8 mouse cellular contexts compared by ENCODE assay signal in the genomic region with DNA sequence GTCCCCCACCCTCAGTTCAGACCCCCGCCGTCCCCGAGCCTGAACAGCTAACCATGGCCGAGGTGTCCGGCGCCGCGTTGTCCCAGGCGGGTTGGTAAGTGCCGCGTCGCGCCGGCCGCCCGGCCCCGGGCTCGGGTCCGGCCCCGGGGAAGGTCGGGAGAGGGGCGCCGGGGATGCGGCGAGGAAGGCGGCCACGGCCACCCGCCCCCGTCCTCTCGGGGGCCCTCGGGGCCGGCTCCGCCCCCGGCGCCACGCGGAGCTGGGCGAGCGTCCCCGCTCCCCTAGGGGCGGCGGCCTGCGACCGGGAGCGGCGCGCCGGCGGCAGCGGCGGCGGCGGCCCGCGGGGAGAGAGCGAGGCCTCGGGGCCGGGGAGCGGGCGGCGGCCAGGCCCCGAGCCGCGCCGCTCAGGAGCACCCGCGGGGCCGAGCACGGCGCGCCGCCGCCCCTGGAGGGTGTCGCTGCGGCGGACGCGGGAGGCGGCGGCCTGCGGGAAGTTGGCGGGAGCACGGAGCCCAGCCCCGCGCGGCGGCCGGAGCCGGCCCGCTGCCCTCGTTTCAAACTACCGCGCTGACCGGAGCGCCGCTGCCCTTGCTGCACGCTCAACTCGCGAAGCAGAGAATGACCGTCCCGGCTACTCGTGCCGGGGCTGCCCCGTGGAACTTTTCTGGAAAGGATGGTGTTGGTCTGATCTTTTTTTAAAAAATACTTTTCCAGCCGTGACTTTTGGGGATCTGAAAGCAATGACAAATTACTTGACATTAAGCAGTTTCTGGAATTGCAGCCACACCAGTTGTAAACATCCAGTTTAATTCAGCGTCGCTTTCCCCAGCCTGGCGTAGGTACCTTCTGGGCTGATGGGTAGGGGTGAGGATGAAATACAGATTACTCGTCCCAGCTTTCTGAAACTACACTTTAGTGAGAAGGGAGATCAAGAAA. TPM values are rescaled to one million over a fixed set of nuclear protein-coding genes. Genes with fewer than 3 reads are reported as not detected.
DNase-seq lines count a peak whose midpoint lies in the region; ATAC-seq and TF ChIP-seq lines count a peak whose summit lies in the region.

No protein-coding gene starts in this region.

- H3K4me3 ChIP-seq in liver, adult 2 months (ENCODE audit: insufficient read depth, low read depth, low read length), result peak overlapping the region; percentile 78
- H3K4me3 ChIP-seq in midbrain, postnatal 0 days (ENCODE audit: low read depth, low read length), result peak overlapping the region; percentile 83

- no peaks in the 10 kb centered on the region for H3K27me3 ChIP-seq in liver, adult 2 months (ENCODE audit: control insufficient read depth, insufficient read depth, low read length)
- H3K27me3 ChIP-seq in midbrain, postnatal 0 days (ENCODE audit: insufficient read depth, low read length), result no peaks in the 10 kb centered on the region
- no peaks in the 10 kb centered on the region for H3K27me3 ChIP-seq in splenic B cell, adult 2 months (ENCODE audit: control insufficient read depth, insufficient read depth, low read length, poor library complexity, severe bottlenecking)

- H3K27ac ChIP-seq in liver, adult 2 months (replicated peaks; ENCODE audit: insufficient read depth, low read depth, low read length), result peak overlapping the region; percentile 91
- peak overlapping the region; percentile 96 for H3K27ac ChIP-seq in midbrain, postnatal 0 days (ENCODE audit: low read depth, low read length)

- H3K9me3 ChIP-seq in midbrain, postnatal 0 days (ENCODE audit: low read length), result no peaks in the 10 kb centered on the region

- TF ChIP-seq POLR2A in liver, adult 2 months (IDR thresholded peaks at IDR 0.05; ENCODE audit: extremely low read depth, insufficient read depth, low read length), result no peak

- DNase-seq in A20 (ENCODE audit: low read depth, low spot score), result peak; percentile 72
- peak; percentile 73 for DNase-seq in adrenal gland, postnatal 10 days
- DNase-seq in embryo, embryonic 9.5 days (ENCODE audit: extremely low spot score), result peak; percentile 63
- DNase-seq in heart, adult 11 months, result peak; percentile 97
- peak; percentile 68 for DNase-seq in kidney, adult 18-20 months
- no peak for DNase-seq in liver, adult 2 months (ENCODE audit: extremely low read depth, low read depth, low spot score)
- peak; percentile 36 for DNase-seq in midbrain, postnatal 0 days (ENCODE audit: low spot score)
- peak; percentile 63 for DNase-seq in splenic B cell, adult 2 months (ENCODE audit: low read depth, low spot score)

- no peaks in the 10 kb centered on the region for H3K36me3 ChIP-seq in liver, adult 2 months (ENCODE audit: control insufficient read depth, insufficient read depth, low read length)
- H3K36me3 ChIP-seq in midbrain, postnatal 0 days (ENCODE audit: insufficient read depth, low read length), result no peaks in the 10 kb centered on the region
- no peaks in the 10 kb centered on the region for H3K36me3 ChIP-seq in splenic B cell, adult 2 months (ENCODE audit: control insufficient read depth, insufficient read depth, low read length, poor library complexity, severe bottlenecking)

- peak overlapping the region; percentile 89 for H3K9ac ChIP-seq in liver, adult 2 months (ENCODE audit: low read depth, low read length)
- peak overlapping the region; percentile 90 for H3K9ac ChIP-seq in midbrain, postnatal 0 days (replicated peaks; ENCODE audit: low read length, poor library complexity, severe bottlenecking)

- no peak for TF ChIP-seq CTCF in liver, adult 2 months (IDR thresholded peaks at IDR 0.05; ENCODE audit: low read depth, low read length)
- no peak for TF ChIP-seq CTCF in midbrain, postnatal 0 days (IDR thresholded peaks at IDR 0.05)

- peaks cover 4% of the 10 kb centered on the region; the same call in 1 of the 2 replicates for H3K4me1 ChIP-seq in liver, adult 2 months (ENCODE audit: control insufficient read depth, insufficient read depth, low read length)
- H3K4me1 ChIP-seq in midbrain, postnatal 0 days (ENCODE audit: insufficient read depth, low read length), result 0 out of 2 replicates have a peak, but pooled peaks cover 6% of the 10 kb centered on the region

- peak overlapping the region; percentile 87 for H3K4me2 ChIP-seq in midbrain, postnatal 0 days (ENCODE audit: low read depth, low read length, poor library complexity, severe bottlenecking)

- peaks cover 8% of the 10 kb centered on the region; the same call in 1 of the 2 replicates for H3K79me2 ChIP-seq in liver, adult 2 months (ENCODE audit: control insufficient read depth, insufficient read depth, low read length)

- 4% methylated on average over 100 of the region's 109 CpGs for WGBS in liver, adult 2 months
- under 1% methylated on average over 55 of the region's 109 CpGs for WGBS in midbrain, postnatal 0 days

- peak; percentile 67 for ATAC-seq in midbrain, postnatal 0 days (ENCODE audit: low FRiP score)

RNA-seq across cellular contexts. Expression of a gene that starts 0.6 kb away (rescaled TPM):
- total RNA-seq in adrenal gland, postnatal 10 days (2021), result 10 to 100 TPM; 28.0 to 34.3 TPM
- total RNA-seq in liver, adult 2 months (2014; rRNA removed), result 7.2 and 9.7 TPM in 2 replicates
- 0.77 and 1.1 TPM in 2 replicates for polyA plus RNA-seq in liver, adult 2 months (2012; rRNA removed)
- 25.7 and 29.3 TPM in 2 replicates for total RNA-seq in midbrain, postnatal 0 days (2014; rRNA removed)
- 29.2 and 31.1 TPM in 2 replicates for polyA plus RNA-seq in midbrain, postnatal 0 days (2015; fragmentation: Nextera tagmentation; extraction: Ambion mirVana)
